Mouse (Mus musculus) C2C12 (cell line): ENCODE measurements around the gene Cort.

ENCODE experiments used
- CTCF ChIP-seq: IDR thresholded peaks from one replicate; pipeline ENCODE4 v1.5.1; 2011; ENCODE audit not compliant: control insufficient read depth, insufficient read depth, insufficient read length
- FOSL1 ChIP-seq: IDR thresholded peaks from one replicate; pipeline ENCODE4 v1.8.0; 2011; ENCODE audit warnings: mild to moderate bottlenecking, low read length; ENCODE audit not compliant: poor library complexity, insufficient read depth, severe bottlenecking
- MAX ChIP-seq: IDR thresholded peaks from one replicate; pipeline ENCODE4 v1.6.1; 2011; ENCODE audit warnings: mild to moderate bottlenecking, control low read depth
- MYOD1 ChIP-seq: IDR thresholded peaks from one replicate; pipeline ENCODE4 v1.6.1; 2011; ENCODE audit warnings: low read depth; ENCODE audit not compliant: control insufficient read depth, insufficient read length
- USF1 ChIP-seq: IDR thresholded peaks from one replicate; pipeline ENCODE4 v1.6.1; 2011; ENCODE audit warnings: low read depth, mild to moderate bottlenecking, control low read depth, moderate library complexity

DNA sequence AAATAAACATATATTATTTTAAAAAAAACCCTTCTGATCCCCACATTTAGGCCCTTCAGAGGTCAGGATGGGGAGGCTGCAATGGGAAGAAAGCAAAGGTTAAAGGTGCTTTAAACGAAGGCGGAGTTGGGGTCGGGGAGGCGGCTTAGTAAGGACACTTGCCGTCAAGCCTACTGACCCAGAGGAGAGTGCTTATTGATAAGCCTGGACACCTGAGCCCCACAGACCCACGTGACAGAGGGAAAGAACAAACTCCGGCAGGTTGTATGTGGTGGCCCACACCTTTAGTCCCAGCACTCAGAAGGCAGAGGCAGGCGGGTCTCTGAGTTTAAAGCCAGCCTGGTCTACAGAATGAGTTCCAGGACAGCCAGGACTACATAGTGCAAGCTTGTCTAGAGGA, 46.5 kb downstream of the Cort start:
- TF ChIP-seq CTCF (no peak), USF1 (no peak), MYOD1 (no peak), FOSL1 (no peak), MAX (no peak)
